Mouse (Mus musculus): ENCODE data around the gene Zar1.
"Not testable (repeated sequence)": the region's sequence is repeated elsewhere in the genome, so short reads cannot be mapped to it uniquely, and the experiment has no call there.

Zar1 gene

GRCm38 (mm10) chr5:72580970-72581332, at the start of gene Zar1:
Zar1 (minus strand) TSS chr5:72581254.
- DNase-seq, result not testable (repeated sequence)

- DNase-seq, result no peak
These were observed 49.0 kb upstream of the Zar1 start for GRCm38 (mm10) chr5:72630026-72630425.

GRCm38 (mm10) chr5:72621022-72621421, 40.0 kb upstream of the Zar1 start:
- DNase-seq, result no peak

- no peak for DNase-seq
These were observed 36.4 kb upstream of the Zar1 start for GRCm38 (mm10) chr5:72617413-72617812.

GRCm38 (mm10) chr5:72603138-72603537, 22.1 kb upstream of the Zar1 start:
- no peak for DNase-seq

GRCm38 (mm10) chr5:72601006-72601405, 20.0 kb upstream of the Zar1 start:
- peak; percentile 88 for DNase-seq

GRCm38 (mm10) chr5:72587192-72587681, 6.2 kb upstream of the Zar1 start, which contains the start of gene Gm5868:
Gm5868 (minus strand) TSS chr5:72587551.
- DNase-seq, result no peak

- not testable (repeated sequence) for DNase-seq
These were observed 5.7 kb upstream of the Zar1 start for GRCm38 (mm10) chr5:72586667-72587191.

GRCm38 (mm10) chr5:72586122-72586521, 5.1 kb upstream of the Zar1 start:
- DNase-seq, result not testable (repeated sequence)

- not testable (repeated sequence) for DNase-seq
These were observed 725 bp downstream of the Zar1 start for GRCm38 (mm10) chr5:72580088-72580969.

- not testable (repeated sequence) for DNase-seq
These were observed 1.5 kb downstream of the Zar1 start for GRCm38 (mm10) chr5:72579599-72579998.

GRCm38 (mm10) chr5:72565621-72566020, 15.4 kb downstream of the Zar1 start:
- peak; percentile 80 for DNase-seq

- DNase-seq, result not testable (repeated sequence)
These were observed 17.9 kb downstream of the Zar1 start for GRCm38 (mm10) chr5:72563183-72563582.

GRCm38 (mm10) chr5:72560976-72561628, 20.0 kb downstream of the Zar1 start:
- DNase-seq, result no peak

- peak; percentile 98 for DNase-seq
These were observed 21.5 kb downstream of the Zar1 start, which contains the start of gene Nfxl1 for GRCm38 (mm10) chr5:72559544-72560049. Nfxl1 (minus strand) TSS chr5:72559684.

- peak; percentile 20 for DNase-seq
These were observed 22.1 kb downstream of the Zar1 start for GRCm38 (mm10) chr5:72558716-72559526.

- DNase-seq, result no peak
These were observed 24.8 kb downstream of the Zar1 start for GRCm38 (mm10) chr5:72556245-72556644.

- DNase-seq, result no peak
These were observed 29.8 kb downstream of the Zar1 start for GRCm38 (mm10) chr5:72551209-72551608.

- DNase-seq, result no peak
These were observed 52.2 kb downstream of the Zar1 start for GRCm38 (mm10) chr5:72528896-72529295.
